Mouse (Mus musculus) forebrain, embryonic 14.5 days (tissue): ENCODE data around the gene Ccdc60. TPM values are rescaled to one million over a fixed set of nuclear protein-coding genes. Genes with fewer than 3 reads are reported as not detected.
A peak's percentile ranks its signal among the peaks of the same experiment; 100 is the strongest.

Experiments used
- ATAC-seq: fragments of 200-750 bp; cut with Nextera tagmentation; 2 replicates; pipeline ENCODE4 v1.8.0; 2017; ENCODE audit warnings: mild to moderate bottlenecking, moderate library complexity
- DNase-seq: peaks from one replicate; pipeline ENCODE4 v3.0.0-alpha.2; 2015; ENCODE audit warnings: low spot score
- H3K27ac ChIP-seq: fragments of 300-500 bp; sonication (generic); 2 replicates; pipeline ENCODE4 v1.5.1; 2014; ENCODE audit warnings: low read depth, mild to moderate bottlenecking, control low read depth, low read length, moderate library complexity
- H3K27me3 ChIP-seq: fragments of 300-500 bp; sonication (generic); replicated peaks from 2 replicates; pipeline ENCODE4 v1.6.1; 2014; ENCODE audit warnings: low read length, control low read depth, mixed read lengths; ENCODE audit not compliant: control insufficient read depth, insufficient read depth
- H3K36me3 ChIP-seq: fragments of 300-500 bp; sonication (generic); 2 replicates; pipeline ENCODE4 v1.6.1; 2014; ENCODE audit warnings: low read length, control low read depth; ENCODE audit not compliant: control insufficient read depth, insufficient read depth
- H3K4me1 ChIP-seq: fragments of 300-500 bp; sonication (generic); 2 replicates; pipeline ENCODE4 v1.6.1; 2014; ENCODE audit warnings: antibody characterized with exemption, low read length, control low read depth; ENCODE audit not compliant: control insufficient read depth, insufficient read depth
- H3K4me2 ChIP-seq: fragments of 300-500 bp; sonication (generic); 2 replicates; pipeline ENCODE4 v1.6.1; 2014; ENCODE audit warnings: mild to moderate bottlenecking, control low read depth, low read length
- H3K4me3 ChIP-seq: fragments of 300-500 bp; sonication (generic); 2 replicates; pipeline ENCODE4 v1.5.1; 2014; ENCODE audit warnings: low read depth, low read length, control low read depth
- H3K9ac ChIP-seq: fragments of 300-500 bp; sonication (generic); 2 replicates; pipeline ENCODE4 v1.6.1; 2014; ENCODE audit warnings: mild to moderate bottlenecking, low read length, control low read depth, moderate library complexity
- H3K9me3 ChIP-seq: fragments of 300-500 bp; sonication (generic); replicated peaks from 2 replicates; pipeline ENCODE4 v1.6.1; 2016; ENCODE audit warnings: low read length, control low read depth, mixed read lengths; ENCODE audit not compliant: control insufficient read depth
- WGBS: fragments of 180-500 bp; shearing (Covaris S2); extraction: QIAGEN DNeasy Blood & Tissue Kit; methylation state at CpG from one replicate; pipeline ENCODE4 v1.1.7; 2014; 5-methylcytosine and 5-hydroxymethylcytosine counted together
- polyA plus RNA-seq: library from polyadenylated mRNA; unstranded; fragments of >200 nt; fragmentation: Nextera tagmentation; extraction: Ambion mirVana; gene quantifications from 2 replicates; pipeline ENCODE4 v1.2.1, GENCODE M21; 2014

Ccdc60 gene
- polyA plus RNA-seq, 1 experiment from 2014 or later: 0.89 TPM

- no peaks in the 10 kb centered on the region for H3K9me3 ChIP-seq
- H3K4me2 ChIP-seq: no peak overlapping the region
- no peak overlapping the region for H3K9ac ChIP-seq
- no peak for ATAC-seq
- no peak overlapping the region for H3K4me3 ChIP-seq
- H3K27me3 ChIP-seq: no peaks in the 10 kb centered on the region
- H3K4me1 ChIP-seq: peaks cover 13% of the 10 kb centered on the region
- DNase-seq: no peak
- H3K36me3 ChIP-seq: no peaks in the 10 kb centered on the region
- no peak overlapping the region for H3K27ac ChIP-seq
These were observed 8.3 kb downstream of the Ccdc60 start for GRCm38 (mm10) chr5:116280518-116280917.

DNA sequence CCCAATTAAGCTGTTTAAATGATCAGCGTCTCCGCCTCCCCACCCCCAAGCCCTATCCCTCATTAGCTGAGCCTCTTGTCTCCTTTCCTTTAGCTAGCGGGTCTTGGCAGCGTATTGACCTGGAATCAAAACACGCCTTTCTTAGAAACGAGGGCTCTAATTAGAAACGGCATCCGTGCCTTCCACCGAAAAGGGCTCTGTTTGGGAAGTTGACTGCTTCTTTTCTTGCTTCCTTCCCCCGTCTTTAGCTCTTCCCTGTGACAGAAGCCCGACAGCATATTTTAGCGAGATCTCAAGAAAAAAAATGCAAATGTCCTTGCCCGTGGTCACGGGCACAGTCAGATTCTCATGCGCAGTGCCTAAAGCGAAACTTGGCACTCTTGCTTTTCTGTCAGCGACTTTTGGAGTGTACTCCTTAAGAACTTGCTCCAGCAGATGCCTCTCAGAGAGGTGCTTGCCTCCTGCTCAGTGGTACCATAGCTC is 10.3 kb downstream of the Ccdc60 start:
- Histone ChIP-seq H3K36me3 (no peaks in the 10 kb centered on the region), H3K4me1 (peaks cover 26% of the 10 kb centered on the region), H3K9me3 (no peaks in the 10 kb centered on the region), H3K9ac (no peak overlapping the region), H3K27ac (peak overlapping the region; percentile 60; the same call in 1 of the 2 replicates), H3K27me3 (no peaks in the 10 kb centered on the region), H3K4me2 (peak overlapping the region; percentile 44), H3K4me3 (peak overlapping the region; percentile 5; the same call in 1 of the 2 replicates)
- ATAC-seq (peak; percentile 73), DNase-seq (peak; percentile 93)
- WGBS: 7% methylated on average over 17 of the region's 17 CpGs

DNA sequence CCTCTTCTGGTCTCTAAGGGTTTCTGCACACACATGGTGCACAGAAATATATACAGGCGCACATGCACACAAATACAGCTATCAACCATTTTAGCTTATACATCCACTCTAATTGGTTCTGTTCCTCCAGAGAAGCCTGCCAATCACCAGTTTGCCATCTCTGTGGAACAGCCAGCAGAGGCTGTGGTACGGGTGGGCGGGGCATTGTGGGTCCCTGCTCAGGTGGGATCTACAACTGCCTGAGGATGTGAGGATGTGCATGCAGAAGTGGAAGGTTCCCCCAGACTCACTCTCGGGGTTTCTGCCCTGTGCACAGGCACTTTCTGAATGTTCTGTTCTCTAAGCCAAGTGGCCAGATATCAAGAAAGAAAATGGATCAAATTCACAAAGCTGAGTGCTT is 10.8 kb downstream of the Ccdc60 start:
- peaks cover 26% of the 10 kb centered on the region for H3K4me1 ChIP-seq
- H3K9me3 ChIP-seq: no peaks in the 10 kb centered on the region
- peak overlapping the region; percentile 44 for H3K4me2 ChIP-seq
- H3K27ac ChIP-seq: peak overlapping the region; percentile 60; the same call in 1 of the 2 replicates
- WGBS: 38% methylated on average over 4 of the region's 4 CpGs
- DNase-seq (peak; percentile 65), ATAC-seq (peak; percentile 18; the same call in 1 of the 2 replicates)
- no peak overlapping the region for H3K9ac ChIP-seq
- no peaks in the 10 kb centered on the region for H3K27me3 ChIP-seq
- H3K36me3 ChIP-seq: no peaks in the 10 kb centered on the region
- no peak overlapping the region for H3K4me3 ChIP-seq

DNA sequence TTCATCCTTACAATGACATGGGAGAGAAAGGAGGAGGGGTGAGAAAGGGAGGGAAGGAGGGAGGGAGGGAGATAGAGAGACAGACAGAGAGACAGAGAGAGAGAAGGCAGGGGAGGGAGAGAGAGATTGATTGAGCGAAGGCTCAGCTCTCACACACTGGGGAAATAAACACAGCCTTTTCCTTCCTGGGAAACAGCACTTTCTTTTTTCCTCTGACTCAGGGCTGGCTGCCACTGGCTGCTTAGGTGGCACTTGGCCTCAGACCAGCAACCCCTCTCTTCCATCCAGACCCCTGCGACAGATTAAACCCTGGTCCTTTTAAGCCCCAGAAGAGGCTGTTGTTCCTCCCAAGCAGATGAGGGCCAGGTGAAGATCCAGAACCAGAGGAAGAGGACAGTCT is 14.0 kb downstream of the Ccdc60 start:
- H3K4me3 ChIP-seq: no peak overlapping the region
- no peaks in the 10 kb centered on the region for H3K27me3 ChIP-seq
- peak; percentile 40; the same call in 1 of the 2 replicates for ATAC-seq
- peak overlapping the region; percentile 32; the same call in 1 of the 2 replicates for H3K9ac ChIP-seq
- H3K4me1 ChIP-seq: peaks cover 27% of the 10 kb centered on the region
- no peak overlapping the region for H3K4me2 ChIP-seq
- 0% methylated on average over 2 of the region's 2 CpGs for WGBS
- H3K27ac ChIP-seq: peak overlapping the region; percentile 40
- no peaks in the 10 kb centered on the region for H3K36me3 ChIP-seq
- H3K9me3 ChIP-seq: no peaks in the 10 kb centered on the region
- DNase-seq: peak; percentile 59

- H3K9ac ChIP-seq: no peak overlapping the region
- no peaks in the 10 kb centered on the region for H3K27me3 ChIP-seq
- peak overlapping the region; percentile 40; the same call in 1 of the 2 replicates for H3K27ac ChIP-seq
- WGBS: 14% methylated on average over 5 of the region's 5 CpGs
- H3K4me3 ChIP-seq: no peak overlapping the region
- no peaks in the 10 kb centered on the region for H3K9me3 ChIP-seq
- H3K36me3 ChIP-seq: no peaks in the 10 kb centered on the region
- ATAC-seq (peak; percentile 38; the same call in 1 of the 2 replicates), DNase-seq (peak; percentile 56)
- H3K4me1 ChIP-seq: peaks cover 29% of the 10 kb centered on the region
- H3K4me2 ChIP-seq: no peak overlapping the region
These were observed 14.4 kb downstream of the Ccdc60 start for GRCm38 (mm10) chr5:116274365-116274764.

- Histone ChIP-seq H3K36me3 (no peaks in the 10 kb centered on the region), H3K27ac (no peak overlapping the region), H3K27me3 (no peaks in the 10 kb centered on the region), H3K4me3 (no peak overlapping the region), H3K9ac (no peak overlapping the region), H3K9me3 (no peaks in the 10 kb centered on the region), H3K4me2 (no peak overlapping the region), H3K4me1 (peaks cover 24% of the 10 kb centered on the region)
- ATAC-seq (no peak), DNase-seq (no peak)
- 74% methylated on average over 17 of the region's 17 CpGs for WGBS
These were observed 17.1 kb downstream of the Ccdc60 start for GRCm38 (mm10) chr5:116271511-116272227.

DNA sequence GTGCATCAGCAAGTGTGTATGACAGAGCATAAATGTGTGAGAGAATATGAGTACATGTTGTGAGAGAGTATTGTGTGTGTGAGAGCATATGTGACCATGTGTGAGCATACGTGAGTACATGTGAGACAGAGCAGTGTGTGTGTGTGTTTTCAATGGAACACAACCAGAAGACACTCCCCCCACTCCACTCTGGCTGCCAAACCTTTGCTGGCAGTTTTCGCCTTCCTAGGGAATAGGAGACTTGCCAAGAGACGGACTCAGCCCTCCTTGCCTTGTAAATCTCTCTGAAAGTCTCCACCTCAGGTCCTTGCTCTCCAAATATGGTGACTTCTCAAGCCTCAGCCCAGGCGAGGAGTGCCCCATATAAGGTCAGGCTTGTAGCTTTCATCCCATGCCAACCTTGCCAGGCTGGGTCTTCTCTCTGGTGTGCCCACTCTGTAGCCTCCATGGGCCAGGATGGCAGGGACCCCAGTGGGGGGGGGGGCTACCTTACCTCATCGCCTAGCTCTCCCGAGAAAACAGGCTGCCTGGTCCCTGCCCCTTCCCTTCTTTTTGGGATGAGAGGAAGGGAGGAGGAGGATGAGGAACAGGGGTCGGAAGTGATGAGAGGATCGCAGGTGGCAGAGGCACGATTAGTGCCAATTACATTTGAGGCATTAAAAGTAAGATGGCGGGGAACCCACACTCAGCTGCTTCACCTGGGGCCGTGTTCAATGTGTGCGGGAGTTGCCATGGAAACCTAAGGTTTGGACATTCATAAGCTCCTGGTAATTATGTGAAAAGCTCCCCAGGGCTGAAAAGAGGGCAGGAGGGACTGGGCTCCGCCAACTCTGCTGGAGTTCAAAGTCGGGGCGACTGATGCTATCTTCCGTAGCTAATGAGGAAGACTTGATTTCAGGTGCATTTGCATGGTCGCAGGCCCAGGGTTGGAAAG is 19.3 kb downstream of the Ccdc60 start:
- Histone ChIP-seq H3K9ac (no peak overlapping the region), H3K4me2 (no peak overlapping the region), H3K4me1 (peaks cover 16% of the 10 kb centered on the region), H3K27me3 (no peaks in the 10 kb centered on the region), H3K4me3 (no peak overlapping the region), H3K27ac (no peak overlapping the region), H3K9me3 (no peaks in the 10 kb centered on the region), H3K36me3 (no peaks in the 10 kb centered on the region)
- DNase-seq (peak; percentile 60), ATAC-seq (no peak)
- WGBS: 38% methylated on average over 17 of the region's 17 CpGs

- ATAC-seq (no peak), DNase-seq (no peak)
- H3K4me1 ChIP-seq: peaks cover 4% of the 10 kb centered on the region; the same call in 1 of the 2 replicates
- 95% methylated on average over 2 of the region's 2 CpGs for WGBS
- no peak overlapping the region for H3K4me3 ChIP-seq
- no peak overlapping the region for H3K27ac ChIP-seq
- no peaks in the 10 kb centered on the region for H3K36me3 ChIP-seq
- H3K9me3 ChIP-seq: no peaks in the 10 kb centered on the region
- no peaks in the 10 kb centered on the region for H3K27me3 ChIP-seq
- H3K9ac ChIP-seq: no peak overlapping the region
- no peak overlapping the region for H3K4me2 ChIP-seq
These were observed 26.1 kb downstream of the Ccdc60 start for GRCm38 (mm10) chr5:116262689-116263088.
